Mouse (Mus musculus): Measurements from ENCODE around the gene Fam111a. TPM values are rescaled to one million over a fixed set of nuclear protein-coding genes. Genes with fewer than 3 reads are reported as not detected.

Gene Fam111a
- polyA plus RNA-seq, 1 experiment from 2014 or later: 23.5 TPM

- 15% methylated on average over 23 of the region's 23 CpGs for WGBS
- H3K4me3 ChIP-seq (replicated peaks; ENCODE audit: low read length): peak overlapping the region; percentile 71
Observed at GRCm38 (mm10) chr19:12596290-12597072, 50.9 kb downstream of the Fam111a start.

GRCm38 (mm10) chr19:12597073-12597405, 51.5 kb downstream of the Fam111a start:
- Histone ChIP-seq H3K9me3 (replicated peaks; ENCODE audit: control insufficient read depth, low read length) (no peaks in the 10 kb centered on the region), H3K4me3 (replicated peaks; ENCODE audit: low read length) (peak overlapping the region; percentile 71)
- 45% methylated on average over 3 of the region's 3 CpGs for WGBS

More at GRCm38 (mm10) chr19:12596290-12597072, 50.9 kb downstream of the Fam111a start:
- peak; percentile 22; the same call in 1 of the 2 replicates for ATAC-seq (ENCODE audit: insufficient read depth, low FRiP score)
- no peaks in the 10 kb centered on the region for H3K9me3 ChIP-seq (replicated peaks; ENCODE audit: control insufficient read depth, low read length)
- H3K27ac ChIP-seq (ENCODE audit: low read length): peak overlapping the region; percentile 82
- H3K9ac ChIP-seq (ENCODE audit: low read length): peak overlapping the region; percentile 80
- H3K36me3 ChIP-seq (ENCODE audit: control insufficient read depth, insufficient read depth, low read length): no peaks in the 10 kb centered on the region
- peak overlapping the region; percentile 96 for H3K4me2 ChIP-seq (ENCODE audit: low read depth, low read length)
- peaks cover 9% of the 10 kb centered on the region; the same call in 1 of the 2 replicates for H3K4me1 ChIP-seq (ENCODE audit: control insufficient read depth, insufficient read depth, low read length)
- H3K27me3 ChIP-seq (ENCODE audit: control insufficient read depth, insufficient read depth, low read length): no peaks in the 10 kb centered on the region

GRCm38 (mm10) chr19:12598674-12599073, 53.1 kb downstream of the Fam111a start:
- Histone ChIP-seq H3K4me2 (ENCODE audit: low read depth, low read length) (no peak overlapping the region), H3K36me3 (ENCODE audit: control insufficient read depth, insufficient read depth, low read length) (no peaks in the 10 kb centered on the region), H3K4me1 (ENCODE audit: control insufficient read depth, insufficient read depth, low read length) (peaks cover 9% of the 10 kb centered on the region; the same call in 1 of the 2 replicates), H3K9ac (ENCODE audit: low read length) (no peak overlapping the region), H3K9me3 (replicated peaks; ENCODE audit: control insufficient read depth, low read length) (no peaks in the 10 kb centered on the region), H3K27me3 (ENCODE audit: control insufficient read depth, insufficient read depth, low read length) (no peaks in the 10 kb centered on the region), H3K27ac (ENCODE audit: low read length) (no peak overlapping the region), H3K4me3 (replicated peaks; ENCODE audit: low read length) (no peak overlapping the region)
- no peak for ATAC-seq (ENCODE audit: insufficient read depth, low FRiP score)
- 57% methylated on average over 3 of the region's 3 CpGs for WGBS

More at GRCm38 (mm10) chr19:12597073-12597405, 51.5 kb downstream of the Fam111a start:
- Histone ChIP-seq H3K27ac (ENCODE audit: low read length) (no peak overlapping the region), H3K9ac (ENCODE audit: low read length) (peak overlapping the region; percentile 80; the same call in 1 of the 2 replicates), H3K4me1 (ENCODE audit: control insufficient read depth, insufficient read depth, low read length) (peaks cover 9% of the 10 kb centered on the region; the same call in 1 of the 2 replicates), H3K4me2 (ENCODE audit: low read depth, low read length) (peak overlapping the region; percentile 96), H3K27me3 (ENCODE audit: control insufficient read depth, insufficient read depth, low read length) (no peaks in the 10 kb centered on the region), H3K36me3 (ENCODE audit: control insufficient read depth, insufficient read depth, low read length) (no peaks in the 10 kb centered on the region)
- ATAC-seq (ENCODE audit: insufficient read depth, low FRiP score): no peak

- H3K4me2 ChIP-seq (ENCODE audit: low read depth, low read length): no peak within 1 kb of the TSS
- H3K4me3 ChIP-seq (replicated peaks; ENCODE audit: low read length): no peak within 1 kb of the TSS
- WGBS: 58% methylated on average over 1 of the region's 1 CpGs
Observed at GRCm38 (mm10) chr19:12599674-12600073, 54.1 kb downstream of the Fam111a start, which contains the start of gene Gm4952. Gene Gm4952, plus strand, starts transcription at chr19:12599974.

GRCm38 (mm10) chr19:12600684-12601480, 55.3 kb downstream of the Fam111a start:
- ATAC-seq (ENCODE audit: insufficient read depth, low FRiP score): no peak
- H3K36me3 ChIP-seq (ENCODE audit: control insufficient read depth, insufficient read depth, low read length): no peaks in the 10 kb centered on the region
- no peak overlapping the region for H3K27ac ChIP-seq (ENCODE audit: low read length)
- H3K27me3 ChIP-seq (ENCODE audit: control insufficient read depth, insufficient read depth, low read length): no peaks in the 10 kb centered on the region
- no peaks in the 10 kb centered on the region for H3K9me3 ChIP-seq (replicated peaks; ENCODE audit: control insufficient read depth, low read length)
- 11% methylated on average over 2 of the region's 2 CpGs for WGBS
- H3K9ac ChIP-seq (ENCODE audit: low read length): no peak overlapping the region
- peaks cover 9% of the 10 kb centered on the region; the same call in 1 of the 2 replicates for H3K4me1 ChIP-seq (ENCODE audit: control insufficient read depth, insufficient read depth, low read length)
- H3K4me3 ChIP-seq (replicated peaks; ENCODE audit: low read length): no peak overlapping the region
- H3K4me2 ChIP-seq (ENCODE audit: low read depth, low read length): no peak overlapping the region

More at GRCm38 (mm10) chr19:12599674-12600073, 54.1 kb downstream of the Fam111a start, which contains the start of gene Gm4952:
- peaks cover 9% of the 10 kb centered on the region; the same call in 1 of the 2 replicates for H3K4me1 ChIP-seq (ENCODE audit: control insufficient read depth, insufficient read depth, low read length)
- ATAC-seq (ENCODE audit: insufficient read depth, low FRiP score): no peak
- no peaks in the 10 kb centered on the region for H3K9me3 ChIP-seq (replicated peaks; ENCODE audit: control insufficient read depth, low read length)
- H3K27me3 ChIP-seq (ENCODE audit: control insufficient read depth, insufficient read depth, low read length): no peaks in the 10 kb centered on the region
- H3K36me3 ChIP-seq (ENCODE audit: control insufficient read depth, insufficient read depth, low read length): no peaks in the 10 kb centered on the region
- no peak within 1 kb of the TSS for H3K9ac ChIP-seq (ENCODE audit: low read length)
- no peak within 1 kb of the TSS for H3K27ac ChIP-seq (ENCODE audit: low read length)

GRCm38 (mm10) chr19:12608336-12608735, 62.8 kb downstream of the Fam111a start:
- H3K36me3 ChIP-seq (ENCODE audit: control insufficient read depth, insufficient read depth, low read length): no peaks in the 10 kb centered on the region
- H3K27me3 ChIP-seq (ENCODE audit: control insufficient read depth, insufficient read depth, low read length): no peaks in the 10 kb centered on the region
- H3K27ac ChIP-seq (ENCODE audit: low read length): no peak overlapping the region
- H3K4me1 ChIP-seq (ENCODE audit: control insufficient read depth, insufficient read depth, low read length): no peaks in the 10 kb centered on the region
- no peaks in the 10 kb centered on the region for H3K9me3 ChIP-seq (replicated peaks; ENCODE audit: control insufficient read depth, low read length)
- no peak overlapping the region for H3K4me3 ChIP-seq (replicated peaks; ENCODE audit: low read length)
- ATAC-seq (ENCODE audit: insufficient read depth, low FRiP score): no peak
- no peak overlapping the region for H3K4me2 ChIP-seq (ENCODE audit: low read depth, low read length)
- H3K9ac ChIP-seq (ENCODE audit: low read length): no peak overlapping the region

- no peak overlapping the region for H3K27ac ChIP-seq (ENCODE audit: low read length)
- no peak overlapping the region for H3K9ac ChIP-seq (ENCODE audit: low read length)
- no peak overlapping the region for H3K4me3 ChIP-seq (replicated peaks; ENCODE audit: low read length)
- H3K4me1 ChIP-seq (ENCODE audit: control insufficient read depth, insufficient read depth, low read length): no peaks in the 10 kb centered on the region
- no peaks in the 10 kb centered on the region for H3K27me3 ChIP-seq (ENCODE audit: control insufficient read depth, insufficient read depth, low read length)
- ATAC-seq (ENCODE audit: insufficient read depth, low FRiP score): no peak
- no peaks in the 10 kb centered on the region for H3K9me3 ChIP-seq (replicated peaks; ENCODE audit: control insufficient read depth, low read length)
- H3K4me2 ChIP-seq (ENCODE audit: low read depth, low read length): no peak overlapping the region
- H3K36me3 ChIP-seq (ENCODE audit: control insufficient read depth, insufficient read depth, low read length): no peaks in the 10 kb centered on the region
- WGBS: 62% methylated on average over 1 of the region's 1 CpGs
Observed at GRCm38 (mm10) chr19:12613646-12614045, 68.1 kb downstream of the Fam111a start.

GRCm38 (mm10) chr19:12633176-12633575, 87.6 kb downstream of the Fam111a start, which contains the start of gene Glyat:
Gene Glyat, plus strand, starts transcription at chr19:12633308.
- H3K9me3 ChIP-seq (replicated peaks; ENCODE audit: control insufficient read depth, low read length): no peaks in the 10 kb centered on the region
- no peak for ATAC-seq (ENCODE audit: insufficient read depth, low FRiP score)
- no peaks in the 10 kb centered on the region for H3K4me1 ChIP-seq (ENCODE audit: control insufficient read depth, insufficient read depth, low read length)
- H3K4me2 ChIP-seq (ENCODE audit: low read depth, low read length): no peak within 1 kb of the TSS
- whole genome bisulfite sequencing: 57% methylated on average over 4 of the region's 4 CpGs
- no peak within 1 kb of the TSS for H3K9ac ChIP-seq (ENCODE audit: low read length)
- no peak within 1 kb of the TSS for H3K4me3 ChIP-seq (replicated peaks; ENCODE audit: low read length)
- H3K27ac ChIP-seq (ENCODE audit: low read length): no peak within 1 kb of the TSS
- H3K27me3 ChIP-seq (ENCODE audit: control insufficient read depth, insufficient read depth, low read length): no peaks in the 10 kb centered on the region
- H3K36me3 ChIP-seq (ENCODE audit: control insufficient read depth, insufficient read depth, low read length): no peaks in the 10 kb centered on the region

- WGBS: 86% methylated on average over 3 of the region's 3 CpGs
- H3K4me3 ChIP-seq (replicated peaks; ENCODE audit: low read length): no peak overlapping the region
- ATAC-seq (ENCODE audit: insufficient read depth, low FRiP score): no peak
- no peaks in the 10 kb centered on the region for H3K9me3 ChIP-seq (replicated peaks; ENCODE audit: control insufficient read depth, low read length)
- no peaks in the 10 kb centered on the region for H3K36me3 ChIP-seq (ENCODE audit: control insufficient read depth, insufficient read depth, low read length)
- H3K27me3 ChIP-seq (ENCODE audit: control insufficient read depth, insufficient read depth, low read length): no peaks in the 10 kb centered on the region
- no peak overlapping the region for H3K27ac ChIP-seq (ENCODE audit: low read length)
- no peak overlapping the region for H3K9ac ChIP-seq (ENCODE audit: low read length)
- H3K4me2 ChIP-seq (ENCODE audit: low read depth, low read length): no peak overlapping the region
- no peaks in the 10 kb centered on the region for H3K4me1 ChIP-seq (ENCODE audit: control insufficient read depth, insufficient read depth, low read length)
Observed at GRCm38 (mm10) chr19:12634259-12634658, 88.7 kb downstream of the Fam111a start.
